Mouse (Mus musculus) hindbrain, embryonic 16.5 days (tissue): ENCODE results near the gene Ptpa. TPM values are rescaled to one million over a fixed set of nuclear protein-coding genes. Genes with fewer than 3 reads are reported as not detected.
A peak's percentile ranks its signal among the peaks of the same experiment; 100 is the strongest.

ENCODE experiments used
- ATAC-seq: fragments of 200-750 bp; cut with Nextera tagmentation; 2 replicates; pipeline ENCODE4 v1.8.0; 2017; ENCODE audit warnings: moderate TSS enrichment, moderate library complexity
- H3K27ac ChIP-seq: fragments of 300-500 bp; sonication (generic); 2 replicates; pipeline ENCODE4 v1.5.1; 2014; ENCODE audit warnings: low read depth, mild to moderate bottlenecking, control low read depth, low read length, moderate library complexity
- H3K27me3 ChIP-seq: fragments of 300-500 bp; sonication (generic); replicated peaks from 2 replicates; pipeline ENCODE4 v1.6.1; 2014; ENCODE audit warnings: low read length; ENCODE audit not compliant: control insufficient read depth, insufficient read depth
- H3K36me3 ChIP-seq: fragments of 300-500 bp; sonication (generic); 2 replicates; pipeline ENCODE4 v1.6.1; 2014; ENCODE audit warnings: mild to moderate bottlenecking, low read length, moderate library complexity, mixed read lengths; ENCODE audit not compliant: control insufficient read depth, insufficient read depth
- H3K4me1 ChIP-seq: fragments of 300-500 bp; sonication (generic); 2 replicates; pipeline ENCODE4 v1.6.1; 2014; ENCODE audit warnings: low read depth, low read length; ENCODE audit not compliant: control insufficient read depth, insufficient read depth
- H3K4me2 ChIP-seq: fragments of 300-500 bp; sonication (generic); 2 replicates; pipeline ENCODE4 v1.6.1; 2014; ENCODE audit warnings: mild to moderate bottlenecking, low read length, control low read depth, moderate library complexity
- H3K4me3 ChIP-seq: fragments of 300-500 bp; sonication (generic); 2 replicates; pipeline ENCODE4 v1.5.1; 2014; ENCODE audit warnings: mild to moderate bottlenecking, low read length, control low read depth, moderate library complexity
- H3K9ac ChIP-seq: fragments of 300-500 bp; sonication (generic); 2 replicates; pipeline ENCODE4 v1.6.1; 2014; ENCODE audit warnings: low read depth, mild to moderate bottlenecking, control low read depth, low read length, moderate library complexity
- H3K9me3 ChIP-seq: fragments of 300-500 bp; sonication (generic); 2 replicates; pipeline ENCODE4 v1.6.1; 2014; ENCODE audit warnings: mild to moderate bottlenecking, low read length, moderate library complexity; ENCODE audit not compliant: control insufficient read depth
- WGBS: fragments of 180-500 bp; shearing (Covaris S2); extraction: QIAGEN DNeasy Blood & Tissue Kit; methylation state at CpG from one replicate; pipeline ENCODE4 v1.1.7; 2014; 5-methylcytosine and 5-hydroxymethylcytosine counted together
- polyA plus RNA-seq: library from polyadenylated mRNA; unstranded; fragments of >200 nt; fragmentation: Nextera tagmentation; extraction: Ambion mirVana; gene quantifications from 2 replicates; pipeline ENCODE4 v1.2.1, GENCODE M21; 2015

Gene Ptpa
- polyA plus RNA-seq, 1 experiment from 2014 or later = 153 TPM

- H3K27ac ChIP-seq = no peak overlapping the region
- peaks cover 16% of the 10 kb centered on the region for H3K4me1 ChIP-seq
- H3K27me3 ChIP-seq = no peaks in the 10 kb centered on the region
- H3K4me2 ChIP-seq = no peak overlapping the region
- H3K4me3 ChIP-seq = no peak overlapping the region
- 72% methylated on average over 10 of the region's 10 CpGs for WGBS
- H3K9ac ChIP-seq = no peak overlapping the region
- peaks cover 20% of the 10 kb centered on the region for H3K36me3 ChIP-seq
- no peaks in the 10 kb centered on the region for H3K9me3 ChIP-seq
- no peak for ATAC-seq
These were observed 17.8 kb upstream of the Ptpa start for GRCm38 (mm10) chr2:30397986-30398512.

- peak; percentile 50 for ATAC-seq
These were observed 16.4 kb upstream of the Ptpa start for GRCm38 (mm10) chr2:30399191-30400171.

GRCm38 (mm10) chr2:30401581-30401980 is 14.3 kb upstream of the Ptpa start:
- H3K9me3 ChIP-seq = no peaks in the 10 kb centered on the region
- H3K9ac ChIP-seq = no peak overlapping the region
- 0 out of 2 replicates have a peak, but pooled peaks cover 4% of the 10 kb centered on the region for H3K4me1 ChIP-seq
- no peak overlapping the region for H3K27ac ChIP-seq
- no peaks in the 10 kb centered on the region for H3K27me3 ChIP-seq
- WGBS = 67% methylated on average over 1 of the region's 1 CpGs
- no peak overlapping the region for H3K4me3 ChIP-seq
- peaks cover 34% of the 10 kb centered on the region for H3K36me3 ChIP-seq
- H3K4me2 ChIP-seq = no peak overlapping the region
- ATAC-seq = no peak

More at GRCm38 (mm10) chr2:30399191-30400171, 16.4 kb upstream of the Ptpa start:
- no peak overlapping the region for H3K9ac ChIP-seq
- H3K36me3 ChIP-seq = peaks cover 29% of the 10 kb centered on the region
- no peak overlapping the region for H3K4me3 ChIP-seq
- 0 out of 2 replicates have a peak, but pooled peaks cover 4% of the 10 kb centered on the region for H3K4me1 ChIP-seq
- H3K9me3 ChIP-seq = no peaks in the 10 kb centered on the region
- H3K27ac ChIP-seq = peak overlapping the region; percentile 48
- H3K4me2 ChIP-seq = no peak overlapping the region
- no peaks in the 10 kb centered on the region for H3K27me3 ChIP-seq
- WGBS = 20% methylated on average over 20 of the region's 20 CpGs

GRCm38 (mm10) chr2:30402351-30402826 is 13.4 kb upstream of the Ptpa start:
- Histone ChIP-seq H3K36me3 (peaks cover 31% of the 10 kb centered on the region), H3K9me3 (no peaks in the 10 kb centered on the region), H3K27me3 (no peaks in the 10 kb centered on the region), H3K27ac (0 out of 2 replicates have a peak overlapping the region, but pooled peaks have one; percentile 25), H3K4me1 (0 out of 2 replicates have a peak, but pooled peaks cover 4% of the 10 kb centered on the region), H3K9ac (peak overlapping the region; percentile 23; the same call in 1 of the 2 replicates), H3K4me3 (no peak overlapping the region), H3K4me2 (no peak overlapping the region)
- no peak for ATAC-seq
- 87% methylated on average over 9 of the region's 9 CpGs for WGBS

DNA sequence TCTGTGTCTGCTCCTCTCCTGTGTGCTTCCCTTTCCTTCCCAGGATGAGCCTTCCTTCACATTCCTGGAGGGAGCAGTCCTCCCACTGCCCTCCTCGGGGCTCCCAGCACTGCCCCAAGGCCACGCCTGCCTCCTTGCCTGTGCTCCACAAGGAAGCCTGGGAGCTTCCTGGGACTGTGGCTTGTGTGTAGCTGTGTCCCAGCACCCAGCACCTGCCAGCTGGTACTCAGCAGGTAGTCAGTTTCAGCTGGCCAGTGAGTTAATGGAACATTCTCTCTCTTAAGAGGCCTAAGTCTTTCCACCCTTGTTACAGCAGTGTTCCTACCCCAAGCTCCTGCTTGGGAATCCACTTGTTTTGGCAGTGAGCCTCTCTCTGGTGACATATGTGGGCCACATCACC is 13.0 kb upstream of the Ptpa start:
- no peaks in the 10 kb centered on the region for H3K27me3 ChIP-seq
- 81% methylated on average over 2 of the region's 2 CpGs for WGBS
- peaks cover 27% of the 10 kb centered on the region for H3K36me3 ChIP-seq
- no peak for ATAC-seq
- peak overlapping the region; percentile 23; the same call in 1 of the 2 replicates for H3K9ac ChIP-seq
- no peak overlapping the region for H3K4me2 ChIP-seq
- no peaks in the 10 kb centered on the region for H3K9me3 ChIP-seq
- H3K4me3 ChIP-seq = no peak overlapping the region
- H3K27ac ChIP-seq = 0 out of 2 replicates have a peak overlapping the region, but pooled peaks have one; percentile 25
- H3K4me1 ChIP-seq = 0 out of 2 replicates have a peak, but pooled peaks cover 4% of the 10 kb centered on the region

GRCm38 (mm10) chr2:30403870-30404269 is 12.0 kb upstream of the Ptpa start:
- H3K9me3 ChIP-seq = no peaks in the 10 kb centered on the region
- H3K4me3 ChIP-seq = no peak overlapping the region
- H3K27ac ChIP-seq = no peak overlapping the region
- ATAC-seq = no peak
- H3K9ac ChIP-seq = no peak overlapping the region
- peaks cover 36% of the 10 kb centered on the region for H3K36me3 ChIP-seq
- WGBS = 85% methylated on average over 1 of the region's 1 CpGs
- H3K27me3 ChIP-seq = no peaks in the 10 kb centered on the region
- H3K4me1 ChIP-seq = 0 out of 2 replicates have a peak, but pooled peaks cover 4% of the 10 kb centered on the region
- H3K4me2 ChIP-seq = no peak overlapping the region

DNA sequence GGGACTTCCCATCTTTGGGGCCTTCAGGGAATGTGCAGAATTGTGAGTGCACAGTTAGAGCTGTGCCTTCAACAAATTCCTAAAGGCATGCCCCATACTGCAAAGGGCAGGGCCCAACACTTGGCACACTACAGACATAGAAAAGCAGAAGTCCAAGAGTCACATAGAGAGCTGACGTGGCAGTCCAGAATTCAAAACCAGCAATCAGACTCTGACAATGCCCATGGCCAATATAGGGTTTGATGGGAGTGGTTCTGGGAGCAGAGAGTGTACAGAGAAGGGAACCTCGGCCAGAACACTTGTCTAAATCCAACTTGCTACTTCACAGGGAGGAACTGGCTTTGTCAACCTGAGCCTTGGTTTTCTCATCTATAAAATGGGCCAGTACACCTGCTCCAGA is 8.6 kb upstream of the Ptpa start:
- WGBS = 87% methylated on average over 2 of the region's 2 CpGs
- no peak for ATAC-seq

DNA sequence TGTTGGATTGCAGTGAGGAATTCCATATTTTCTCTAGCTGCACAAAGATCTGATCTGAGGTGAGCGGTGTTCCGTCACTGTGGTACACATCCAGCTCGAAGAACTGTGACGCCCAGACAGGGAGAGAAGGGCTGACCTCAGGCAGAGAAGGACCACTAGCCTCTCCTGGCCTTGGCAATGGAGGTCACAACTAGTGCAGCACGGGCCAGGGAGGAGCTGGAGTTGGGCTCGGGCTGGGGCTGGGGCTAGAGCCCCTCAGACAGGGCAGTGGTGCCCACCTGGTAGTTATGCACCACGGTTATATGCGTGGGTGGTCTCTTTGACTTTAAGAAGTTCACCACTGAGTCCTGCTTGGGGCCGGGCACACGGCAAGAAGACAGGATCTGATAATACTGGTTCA is 8.1 kb upstream of the Ptpa start:
- H3K9me3 ChIP-seq = no peaks in the 10 kb centered on the region
- no peak overlapping the region for H3K4me2 ChIP-seq
- no peaks in the 10 kb centered on the region for H3K27me3 ChIP-seq
- 91% methylated on average over 10 of the region's 10 CpGs for WGBS
- no peak overlapping the region for H3K9ac ChIP-seq
- no peak overlapping the region for H3K4me3 ChIP-seq
- ATAC-seq = no peak
- no peak overlapping the region for H3K27ac ChIP-seq
- H3K36me3 ChIP-seq = peaks cover 45% of the 10 kb centered on the region
- H3K4me1 ChIP-seq = peaks cover 3% of the 10 kb centered on the region; the same call in 1 of the 2 replicates

More for the DNA sequence above, 8.6 kb upstream of the Ptpa start:
- no peaks in the 10 kb centered on the region for H3K4me1 ChIP-seq
- no peak overlapping the region for H3K4me3 ChIP-seq
- no peak overlapping the region for H3K9ac ChIP-seq
- H3K27ac ChIP-seq = no peak overlapping the region
- H3K4me2 ChIP-seq = no peak overlapping the region
- no peaks in the 10 kb centered on the region for H3K27me3 ChIP-seq
- no peaks in the 10 kb centered on the region for H3K9me3 ChIP-seq
- H3K36me3 ChIP-seq = peaks cover 45% of the 10 kb centered on the region
